Mouse (Mus musculus): ENCODE data around the gene Thap3.

DNA sequence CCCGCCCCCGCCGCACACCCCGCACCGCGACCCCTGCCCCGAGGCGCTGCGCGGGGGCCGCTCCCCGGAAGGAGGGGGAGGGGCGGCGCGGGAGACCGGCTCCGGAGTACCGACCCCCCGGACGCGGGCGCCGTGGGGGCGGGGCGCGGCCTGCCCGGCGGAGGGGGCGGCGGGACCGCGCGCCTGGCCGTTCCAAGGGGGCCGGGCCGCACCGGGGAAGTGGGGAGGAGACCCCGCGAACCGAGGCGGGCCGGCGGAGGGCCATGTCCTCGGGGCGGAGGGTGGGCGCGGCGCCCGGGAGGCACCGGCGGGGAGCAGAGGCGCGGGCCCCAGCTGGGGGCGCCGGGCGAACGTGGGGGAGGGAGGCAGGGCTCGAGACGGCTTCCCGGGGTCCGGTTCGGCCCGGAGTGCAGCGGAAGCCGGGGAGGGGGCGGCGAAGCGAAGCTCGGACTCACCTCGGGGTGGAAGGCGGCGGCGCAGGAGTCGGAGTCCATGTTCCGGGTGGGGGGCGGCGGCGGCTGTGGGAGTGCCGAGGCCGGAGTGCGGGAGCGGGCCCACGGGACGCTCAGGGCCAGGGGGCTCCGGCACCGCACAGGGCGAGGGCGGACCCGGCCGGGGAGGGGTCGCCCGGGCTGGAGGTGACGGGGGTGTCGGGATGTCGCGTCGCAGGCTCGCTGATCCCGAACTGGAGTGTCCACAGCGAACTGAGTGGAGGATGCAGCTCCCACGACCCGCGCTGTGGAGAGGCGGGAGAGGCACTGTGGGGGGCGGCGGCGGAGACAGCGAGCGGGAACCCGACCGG lies 6.8 kb upstream of the Thap3 start:
- TF ChIP-seq CTCF (IDR thresholded peaks at IDR 0.05; ENCODE audit: low read depth, low read length): no peak
- no peak for TF ChIP-seq POLR2A (IDR thresholded peaks at IDR 0.05; ENCODE audit: borderline replicate concordance, low read depth, low read length)

Measured in bone marrow macrophage, adult 2 months (primary cell).